Mouse (Mus musculus): ENCODE measurements around the gene Tbc1d2b.
A peak's percentile ranks its signal among the peaks of the same experiment; 100 is the strongest.

The Tbc1d2b gene

GRCm38 (mm10) chr9:90242855-90243254, 27.7 kb downstream of the Tbc1d2b start:
- no peak for DNase-seq (ENCODE audit: low spot score in 2 of 2)

GRCm38 (mm10) chr9:90242291-90242690, 28.3 kb downstream of the Tbc1d2b start:
- no peak for DNase-seq (ENCODE audit: low spot score in 2 of 2)

- DNase-seq (ENCODE audit: low spot score in 2 of 2) = no peak
Measured at GRCm38 (mm10) chr9:90241618-90242017, 29.0 kb downstream of the Tbc1d2b start.

- DNase-seq (ENCODE audit: low spot score in 2 of 2) = no peak
Measured at GRCm38 (mm10) chr9:90241041-90241440, 29.6 kb downstream of the Tbc1d2b start.

- no peak for DNase-seq (ENCODE audit: low spot score in 2 of 2)
Measured at GRCm38 (mm10) chr9:90240560-90240959, 30.0 kb downstream of the Tbc1d2b start.

- no peak for DNase-seq (ENCODE audit: low spot score in 2 of 2)
Measured at GRCm38 (mm10) chr9:90237232-90238062, 33.2 kb downstream of the Tbc1d2b start.

GRCm38 (mm10) chr9:90236817-90237216, 33.8 kb downstream of the Tbc1d2b start:
- no peak for DNase-seq (ENCODE audit: low spot score in 2 of 2)

GRCm38 (mm10) chr9:90235258-90235882, 35.2 kb downstream of the Tbc1d2b start:
- no peak for DNase-seq (ENCODE audit: low spot score in 2 of 2)

- DNase-seq (ENCODE audit: low spot score in 2 of 2) = no peak
Measured at GRCm38 (mm10) chr9:90234786-90235185, 35.8 kb downstream of the Tbc1d2b start.

- no peak for DNase-seq (ENCODE audit: low spot score in 2 of 2)
Measured at GRCm38 (mm10) chr9:90233906-90234419, 36.6 kb downstream of the Tbc1d2b start.

GRCm38 (mm10) chr9:90232781-90233690, 37.6 kb downstream of the Tbc1d2b start:
- DNase-seq (ENCODE audit: low spot score in 2 of 2) = no peak

- DNase-seq (ENCODE audit: low spot score in 2 of 2) = peak in 1 of 2 experiments; percentile 34
Measured at GRCm38 (mm10) chr9:90227171-90227570, 43.4 kb downstream of the Tbc1d2b start.

GRCm38 (mm10) chr9:90226742-90227096, 43.9 kb downstream of the Tbc1d2b start:
- DNase-seq (ENCODE audit: low spot score in 2 of 2) = no peak

- peak in 1 of 2 experiments; percentile 40 for DNase-seq (ENCODE audit: low spot score in 2 of 2)
Measured at GRCm38 (mm10) chr9:90226081-90226741, 44.4 kb downstream of the Tbc1d2b start.

- DNase-seq (ENCODE audit: low spot score in 2 of 2) = no peak
Measured at GRCm38 (mm10) chr9:90222275-90222674, 48.3 kb downstream of the Tbc1d2b start.

GRCm38 (mm10) chr9:90217501-90217900, 53.1 kb downstream of the Tbc1d2b start:
- DNase-seq (ENCODE audit: low spot score in 2 of 2) = no peak

GRCm38 (mm10) chr9:90216259-90217001, 54.2 kb downstream of the Tbc1d2b start:
- no peak for DNase-seq (ENCODE audit: low spot score in 2 of 2)

GRCm38 (mm10) chr9:90213127-90213526, 57.5 kb downstream of the Tbc1d2b start:
- no peak for DNase-seq (ENCODE audit: low spot score in 2 of 2)

GRCm38 (mm10) chr9:90208655-90209054, 61.9 kb downstream of the Tbc1d2b start:
- no peak for DNase-seq (ENCODE audit: low spot score in 2 of 2)

- DNase-seq (ENCODE audit: low spot score in 2 of 2) = no peak
Measured at GRCm38 (mm10) chr9:90207808-90208207, 62.8 kb downstream of the Tbc1d2b start.

GRCm38 (mm10) chr9:90206500-90206899, 64.1 kb downstream of the Tbc1d2b start:
- DNase-seq (ENCODE audit: low spot score in 2 of 2) = peak in 1 of 2 experiments; percentile 88
